Mouse (Mus musculus) testis, adult 2 months (tissue): ENCODE measurements around the gene Ints3. TPM values are rescaled to one million over a fixed set of nuclear protein-coding genes. Genes with fewer than 3 reads are reported as not detected.

ENCODE experiments used
- H3K27ac ChIP-seq: fragments of 200-500 bp; 2 replicates; pipeline ENCODE4 v1.5.1; 2012; ENCODE audit warnings: low read depth, low read length; ENCODE audit not compliant: control insufficient read depth, insufficient read depth
- H3K27me3 ChIP-seq: fragments of 200-500 bp; 2 replicates; pipeline ENCODE4 v1.6.1; 2012; ENCODE audit warnings: mild to moderate bottlenecking, low read length, moderate library complexity; ENCODE audit not compliant: control insufficient read depth, insufficient read depth
- H3K36me3 ChIP-seq: fragments of 200-500 bp; 2 replicates; pipeline ENCODE4 v1.6.1; 2012; ENCODE audit warnings: mild to moderate bottlenecking, low read length; ENCODE audit not compliant: control insufficient read depth, insufficient read depth
- H3K4me1 ChIP-seq: fragments of 200-500 bp; 2 replicates; pipeline ENCODE4 v1.6.1; 2012; ENCODE audit warnings: low read length; ENCODE audit not compliant: control insufficient read depth, insufficient read depth
- H3K4me3 ChIP-seq: fragments of 200-500 bp; 2 replicates; pipeline ENCODE4 v1.5.1; 2012; ENCODE audit warnings: low read depth, mild to moderate bottlenecking, low read length, moderate library complexity, mixed read lengths; ENCODE audit not compliant: control insufficient read depth
- CTCF ChIP-seq: fragments of 200-500 bp; IDR thresholded peaks from 2 replicates; pipeline ENCODE4 v1.5.1; 2012; ENCODE audit warnings: low read depth, mild to moderate bottlenecking, inconsistent platforms, low read length, moderate library complexity; ENCODE audit not compliant: control insufficient read depth, insufficient read depth, insufficient replicate concordance
- POLR2A ChIP-seq: fragments of 200-500 bp; IDR thresholded peaks from 2 replicates; pipeline ENCODE4 v1.6.1; 2012; ENCODE audit warnings: low read depth, mild to moderate bottlenecking, inconsistent platforms, low read length, moderate library complexity; ENCODE audit not compliant: control insufficient read depth
- polyA plus RNA-seq: library from polyadenylated mRNA; depleted of rRNA; stranded (reverse); fragments of >200 nt; gene quantifications from 2 replicates; pipeline ENCODE4 v1.2.3, GENCODE M21; 2012

The Ints3 gene
- polyA plus RNA-seq, 1 experiment: 19.1 TPM

DNA sequence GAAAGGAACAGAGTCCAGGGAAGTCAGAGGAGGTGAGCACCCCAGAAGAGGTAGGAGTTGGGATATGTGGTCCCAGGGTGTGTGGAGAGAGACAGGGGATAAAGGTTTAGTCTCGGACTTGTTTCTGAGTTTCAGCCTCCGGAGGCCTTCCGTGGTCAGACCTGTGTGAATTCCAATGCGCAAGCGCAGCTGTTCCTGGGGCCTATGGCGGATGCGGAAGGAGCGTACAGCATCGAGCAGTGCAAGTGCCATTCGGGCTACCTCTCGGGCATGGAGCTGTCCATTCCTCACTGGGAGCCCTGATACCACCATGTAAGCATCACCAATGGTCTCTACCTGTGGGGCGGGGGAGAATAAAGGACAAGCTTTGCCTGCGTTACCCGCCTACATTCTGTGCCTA, 21.5 kb upstream of the Ints3 start:
- Histone ChIP-seq H3K4me1 (peaks cover 4% of the 10 kb centered on the region), H3K27me3 (no peaks in the 10 kb centered on the region), H3K4me3 (peak overlapping the region; percentile 89), H3K36me3 (0 out of 2 replicates have a peak, but pooled peaks cover 1% of the 10 kb centered on the region), H3K27ac (no peak overlapping the region; the same call in 1 of the 2 replicates)
- TF ChIP-seq CTCF (no peak), POLR2A (peak; percentile 74)

DNA sequence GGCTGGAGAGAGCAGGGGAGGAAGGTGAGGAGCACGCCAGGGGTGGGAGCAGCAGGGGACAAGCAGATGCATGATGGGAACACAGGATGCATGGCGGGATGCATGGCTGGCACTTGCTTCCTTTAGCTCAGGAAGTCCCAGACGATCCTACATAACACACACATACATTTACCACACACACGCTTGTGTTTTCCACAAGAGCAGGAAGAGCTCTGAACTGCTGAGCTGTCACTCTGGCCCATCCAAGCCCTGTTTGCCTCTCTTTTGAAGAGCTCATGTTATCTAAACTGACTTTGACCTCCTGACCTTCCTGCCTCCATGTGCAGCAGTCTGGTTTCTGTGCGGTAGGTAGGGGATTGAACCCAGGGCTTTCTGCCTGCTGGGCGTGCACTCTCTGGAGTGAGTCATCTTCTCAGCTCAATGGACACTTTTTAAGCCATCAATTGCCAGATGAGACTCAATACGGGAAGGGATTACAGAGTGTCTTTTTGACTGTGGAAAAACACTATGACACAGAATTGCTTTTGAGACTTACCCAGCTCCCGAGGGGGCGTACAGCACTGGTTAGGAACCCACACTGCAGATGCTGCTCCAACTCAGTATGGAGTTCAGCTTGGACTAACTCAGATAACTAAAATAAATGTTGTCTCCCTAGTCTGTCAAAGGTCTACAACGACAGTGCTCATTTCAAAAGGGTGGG, 18.1 kb upstream of the Ints3 start:
- no peaks in the 10 kb centered on the region for H3K27me3 ChIP-seq
- H3K4me3 ChIP-seq: no peak overlapping the region
- peaks cover 12% of the 10 kb centered on the region for H3K4me1 ChIP-seq
- peak overlapping the region; percentile 3; the same call in 1 of the 2 replicates for H3K27ac ChIP-seq
- 0 out of 2 replicates have a peak, but pooled peaks cover 1% of the 10 kb centered on the region for H3K36me3 ChIP-seq
- TF ChIP-seq CTCF (no peak), POLR2A (no peak)

GRCm38 (mm10) chr3:90450874-90451273, 17.5 kb upstream of the Ints3 start:
- Histone ChIP-seq H3K27ac (peak overlapping the region; percentile 2), H3K36me3 (0 out of 2 replicates have a peak, but pooled peaks cover 1% of the 10 kb centered on the region), H3K27me3 (no peaks in the 10 kb centered on the region), H3K4me3 (no peak overlapping the region), H3K4me1 (peaks cover 18% of the 10 kb centered on the region)
- TF ChIP-seq CTCF: no peak
- TF ChIP-seq POLR2A: no peak

DNA sequence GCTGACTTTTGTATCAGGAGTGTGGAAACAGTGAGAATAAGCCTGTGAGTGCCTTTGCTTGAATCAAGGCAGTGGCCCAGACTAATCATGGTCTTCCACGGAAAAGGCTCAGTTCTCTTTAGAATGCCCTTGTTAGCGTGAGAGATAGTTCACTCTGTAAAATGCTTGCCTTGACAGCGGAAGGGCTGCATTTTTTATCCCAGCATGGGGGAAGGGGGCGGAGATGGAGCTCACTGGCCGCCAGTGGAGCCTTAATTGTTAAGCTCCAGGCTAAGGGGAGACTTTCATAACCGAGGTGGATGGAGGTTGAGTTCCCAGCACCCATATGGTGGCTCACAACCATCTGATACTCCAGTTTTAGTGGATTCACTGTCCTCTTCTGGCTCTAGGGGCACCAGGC, 15.2 kb upstream of the Ints3 start:
- no peak overlapping the region for H3K27ac ChIP-seq
- H3K4me1 ChIP-seq: peaks cover 20% of the 10 kb centered on the region
- no peak for TF ChIP-seq POLR2A
- H3K36me3 ChIP-seq: 0 out of 2 replicates have a peak, but pooled peaks cover 1% of the 10 kb centered on the region
- H3K27me3 ChIP-seq: no peaks in the 10 kb centered on the region
- H3K4me3 ChIP-seq: no peak overlapping the region

DNA sequence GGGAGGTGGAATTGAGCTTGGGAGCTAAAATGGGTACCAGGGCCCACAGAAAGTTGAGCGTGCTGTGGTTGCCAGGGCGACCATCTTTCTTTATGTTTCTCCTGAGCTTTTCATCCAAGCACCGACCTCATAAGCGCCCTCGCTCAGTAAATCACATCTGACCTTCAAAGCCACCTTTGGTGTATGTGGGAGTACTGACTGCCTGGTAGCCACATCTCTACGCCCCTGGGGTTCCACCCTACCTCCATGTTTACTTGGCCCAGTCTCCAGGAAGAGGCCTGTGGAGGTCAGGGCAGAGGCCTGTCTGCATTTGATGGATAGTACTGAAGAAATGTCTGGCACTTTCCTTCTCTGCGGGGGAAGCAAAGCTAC, 13.7 kb upstream of the Ints3 start:
- Histone ChIP-seq H3K27me3 (no peaks in the 10 kb centered on the region), H3K4me3 (peak overlapping the region; percentile 73), H3K4me1 (peaks cover 20% of the 10 kb centered on the region), H3K27ac (peak overlapping the region; percentile 94), H3K36me3 (0 out of 2 replicates have a peak, but pooled peaks cover 1% of the 10 kb centered on the region)
- TF ChIP-seq CTCF: no peak
- TF ChIP-seq POLR2A: no peak

GRCm38 (mm10) chr3:90446389-90447122, 13.1 kb upstream of the Ints3 start:
- H3K4me1 ChIP-seq: peaks cover 18% of the 10 kb centered on the region
- peak; percentile 39; the same call in 1 of the 2 replicates for TF ChIP-seq POLR2A
- TF ChIP-seq CTCF: peak; percentile 4; the same call in 1 of the 2 replicates
- H3K36me3 ChIP-seq: 0 out of 2 replicates have a peak, but pooled peaks cover 1% of the 10 kb centered on the region
- H3K27ac ChIP-seq: peak overlapping the region; percentile 94
- H3K27me3 ChIP-seq: no peaks in the 10 kb centered on the region
- H3K4me3 ChIP-seq: peak overlapping the region; percentile 73

DNA sequence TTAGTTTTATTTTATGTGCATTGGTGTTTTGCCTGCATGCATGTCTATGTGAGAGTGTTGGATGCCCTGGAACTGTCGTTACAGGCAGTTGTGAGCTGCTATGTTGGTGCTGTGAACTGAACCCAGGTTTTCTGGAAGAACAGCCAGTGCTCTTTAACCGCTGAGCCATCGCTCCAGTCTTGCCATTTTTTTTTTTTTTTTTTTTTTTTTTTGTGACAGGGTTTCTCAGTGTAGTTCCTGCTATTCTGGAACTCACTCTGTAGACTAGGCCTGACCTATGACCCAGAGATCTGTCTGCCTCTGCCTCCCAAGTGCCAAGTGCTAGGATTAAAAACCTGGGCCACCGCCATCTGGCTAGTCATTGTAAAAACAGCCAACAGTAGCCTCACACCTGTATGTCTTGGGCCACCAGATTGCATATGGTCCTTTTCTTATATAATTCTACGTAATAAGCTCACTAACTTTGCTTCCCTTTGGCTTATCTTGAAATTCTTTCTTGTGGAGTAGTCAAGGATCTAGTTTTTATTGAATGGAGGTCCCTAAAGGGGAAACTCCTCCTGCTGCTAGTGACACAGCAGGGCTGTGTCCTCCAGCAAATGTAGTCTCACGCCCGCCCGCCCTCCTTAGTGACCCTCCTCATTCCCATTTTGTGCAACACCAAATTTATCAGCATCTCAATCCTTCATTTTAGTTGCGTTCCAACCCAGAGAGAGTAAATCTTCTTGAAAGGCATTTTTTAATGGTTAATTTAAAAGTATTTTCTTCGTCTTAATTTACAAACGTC, 12.2 kb upstream of the Ints3 start:
- H3K4me1 ChIP-seq: peaks cover 15% of the 10 kb centered on the region
- TF ChIP-seq POLR2A (no peak), CTCF (no peak)
- no peaks in the 10 kb centered on the region for H3K27me3 ChIP-seq
- 0 out of 2 replicates have a peak overlapping the region, but pooled peaks have one; percentile 51 for H3K27ac ChIP-seq
- no peak overlapping the region for H3K4me3 ChIP-seq
- H3K36me3 ChIP-seq: no peaks in the 10 kb centered on the region
